Mouse (Mus musculus) liver, postnatal 0 days (tissue): ENCODE results near the gene Prkcd. TPM values are rescaled to one million over a fixed set of nuclear protein-coding genes. Genes with fewer than 3 reads are reported as not detected.

Experiments used
- ATAC-seq: fragments of 200-750 bp; cut with Nextera tagmentation; 2 replicates; pipeline ENCODE4 v1.8.0; 2017; ENCODE audit warnings: mild to moderate bottlenecking, moderate library complexity
- DNase-seq: peaks from one replicate; pipeline ENCODE4 v3.0.0-alpha.2; 2016
- H3K27ac ChIP-seq: fragments of 300-500 bp; sonication (generic); 2 replicates; pipeline ENCODE4 v1.5.1; 2014; ENCODE audit warnings: antibody characterized with exemption, moderate library complexity, mild to moderate bottlenecking, low read depth
- H3K27me3 ChIP-seq: fragments of 300-500 bp; sonication (generic); 2 replicates; pipeline ENCODE4 v1.6.1; 2014; ENCODE audit warnings: low read length, control low read depth, mixed read lengths; ENCODE audit not compliant: insufficient read depth
- H3K36me3 ChIP-seq: fragments of 300-500 bp; sonication (generic); replicated peaks from 2 replicates; pipeline ENCODE4 v1.6.1; 2014; ENCODE audit warnings: mild to moderate bottlenecking, control low read depth, low read length, moderate library complexity, mixed read lengths; ENCODE audit not compliant: insufficient read depth
- H3K4me1 ChIP-seq: fragments of 300-500 bp; sonication (generic); 2 replicates; pipeline ENCODE4 v1.6.1; 2014; ENCODE audit warnings: antibody characterized with exemption, mild to moderate bottlenecking, control low read depth; ENCODE audit not compliant: insufficient read depth
- H3K4me2 ChIP-seq: fragments of 300-500 bp; sonication (generic); 2 replicates; pipeline ENCODE4 v1.6.1; 2014; ENCODE audit warnings: low read depth, mild to moderate bottlenecking, low read length, moderate library complexity, mixed read lengths
- H3K4me3 ChIP-seq: fragments of 300-500 bp; sonication (generic); 2 replicates; pipeline ENCODE4 v1.5.1; 2014; ENCODE audit warnings: low read depth, low read length
- H3K9ac ChIP-seq: fragments of 300-500 bp; sonication (generic); replicated peaks from 2 replicates; pipeline ENCODE4 v1.6.1; 2014; ENCODE audit warnings: mild to moderate bottlenecking, moderate library complexity
- H3K9me3 ChIP-seq: fragments of 300-500 bp; sonication (generic); 2 replicates; pipeline ENCODE4 v1.6.1; 2016; ENCODE audit warnings: mild to moderate bottlenecking, control low read depth, low read length, mixed read lengths
- CTCF ChIP-seq: sonication (generic); IDR thresholded peaks from 2 replicates; pipeline ENCODE4 v1.5.1; 2016; ENCODE audit warnings: antibody characterized with exemption, low read depth
- EP300 ChIP-seq: IDR thresholded peaks from 2 replicates; pipeline ENCODE4 v1.6.1; 2016; ENCODE audit warnings: antibody characterized with exemption, low read depth, mild to moderate bottlenecking
- WGBS: fragments of 180-500 bp; shearing (Covaris S2); extraction: QIAGEN DNeasy Blood & Tissue Kit; methylation state at CpG from one replicate; pipeline ENCODE4 v1.1.7; 2014; ENCODE audit not compliant: insufficient replicate concordance; 5-methylcytosine and 5-hydroxymethylcytosine counted together
- polyA plus RNA-seq: library from polyadenylated mRNA; unstranded; fragments of >200 nt; fragmentation: Nextera tagmentation; extraction: Ambion mirVana; gene quantifications from 2 replicates; pipeline ENCODE4 v1.2.1, GENCODE M21; 2015

Prkcd gene
- polyA plus RNA-seq, 1 experiment from 2014 or later, result 17.8 TPM

DNA sequence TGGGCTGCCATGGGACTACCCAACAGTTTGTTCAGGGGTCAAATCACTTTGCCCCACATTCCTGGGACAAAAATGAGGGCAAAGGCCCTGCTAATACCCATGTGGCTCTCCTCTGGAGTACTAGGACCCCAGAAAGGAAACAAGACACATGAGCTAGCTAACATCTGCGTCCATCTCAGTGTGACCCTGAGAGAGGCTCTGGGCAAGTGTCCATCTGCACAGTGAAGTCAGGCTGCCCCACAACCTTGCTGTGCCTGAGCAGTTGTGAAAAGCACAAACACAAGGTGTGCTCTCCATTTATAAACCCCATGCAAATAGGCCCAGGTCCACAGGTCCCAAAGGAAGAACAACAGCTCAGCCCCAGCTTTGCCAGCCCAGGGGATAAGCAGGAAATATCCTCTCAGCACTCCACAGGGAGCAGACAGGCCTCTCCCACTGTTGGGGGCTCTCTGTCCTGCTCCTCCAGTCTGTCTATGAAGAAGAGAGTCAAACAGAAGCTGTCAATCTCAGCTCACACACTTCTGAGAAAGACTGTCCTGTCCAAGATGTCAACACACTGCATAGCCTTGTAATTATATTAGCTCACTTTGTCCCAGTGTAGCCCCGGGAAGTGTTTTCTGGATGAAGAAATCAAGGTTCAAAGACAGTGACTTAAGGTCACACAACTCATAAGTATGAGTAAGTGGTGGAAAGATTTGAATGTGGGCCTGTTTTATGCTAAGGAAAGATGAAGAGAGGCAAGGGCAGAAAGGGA lies 12.9 kb downstream of the Prkcd start:
- H3K4me3 ChIP-seq, result no peak overlapping the region
- no peaks in the 10 kb centered on the region for H3K9me3 ChIP-seq
- no peaks in the 10 kb centered on the region for H3K27me3 ChIP-seq
- 66% methylated on average over 2 of the region's 2 CpGs for WGBS
- ATAC-seq (no peak; the same call in 1 of the 2 replicates), DNase-seq (no peak)
- no peak overlapping the region for H3K4me2 ChIP-seq
- TF ChIP-seq EP300, result no peak
- no peak for TF ChIP-seq CTCF
- peaks cover 16% of the 10 kb centered on the region for H3K36me3 ChIP-seq
- no peak overlapping the region for H3K9ac ChIP-seq
- H3K4me1 ChIP-seq, result peaks cover 30% of the 10 kb centered on the region
- H3K27ac ChIP-seq, result 0 out of 2 replicates have a peak overlapping the region, but pooled peaks have one; percentile 12

DNA sequence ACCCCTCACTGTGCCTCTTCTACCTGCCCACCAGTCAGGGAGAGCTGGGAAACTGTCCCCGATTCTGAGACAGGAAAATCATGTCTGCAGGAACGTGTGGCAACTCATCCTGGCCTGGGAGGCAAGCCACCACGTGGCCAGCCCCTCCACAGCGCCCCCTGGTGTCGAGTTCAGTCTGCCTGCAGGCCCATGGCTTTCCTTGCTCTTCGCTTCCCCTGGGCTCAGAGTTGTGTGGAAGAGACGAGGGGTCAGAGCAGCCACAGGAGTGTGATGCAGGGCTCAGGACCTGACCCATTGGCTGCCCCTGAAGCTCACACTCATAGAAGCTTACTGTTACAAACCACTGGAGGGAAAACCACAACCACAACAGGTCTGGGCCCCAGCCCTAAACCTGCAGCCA lies 13.5 kb downstream of the Prkcd start:
- Histone ChIP-seq H3K4me3 (no peak overlapping the region), H3K27ac (no peak overlapping the region), H3K9ac (no peak overlapping the region), H3K9me3 (no peaks in the 10 kb centered on the region), H3K36me3 (peaks cover 16% of the 10 kb centered on the region), H3K27me3 (no peaks in the 10 kb centered on the region), H3K4me1 (peaks cover 24% of the 10 kb centered on the region), H3K4me2 (no peak overlapping the region)
- TF ChIP-seq CTCF (peak; percentile 97), EP300 (no peak)
- WGBS, result 16% methylated on average over 7 of the region's 7 CpGs
- DNase-seq (peak; percentile 90), ATAC-seq (peak; percentile 62)

DNA sequence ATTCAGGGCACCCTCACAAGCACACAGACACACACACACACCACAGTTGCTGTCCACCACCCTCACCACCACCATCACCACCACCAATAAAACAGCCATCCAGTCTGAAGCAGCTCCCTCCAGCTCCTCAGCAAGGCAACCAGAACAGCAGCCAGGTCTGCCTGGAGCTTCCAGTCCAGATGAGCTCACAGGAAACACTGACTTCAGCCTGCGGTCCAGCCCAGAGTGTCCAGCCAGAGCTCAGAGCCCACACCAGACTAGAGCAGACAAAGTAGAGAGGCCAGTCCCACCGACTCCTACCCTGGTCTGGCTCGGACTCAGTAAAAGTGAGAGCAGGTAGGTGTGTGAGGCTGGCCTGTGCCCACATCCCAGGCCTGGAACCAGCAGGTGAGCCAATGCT lies 15.1 kb downstream of the Prkcd start:
- TF ChIP-seq EP300, result no peak
- no peak for TF ChIP-seq CTCF
- Histone ChIP-seq H3K27ac (no peak overlapping the region), H3K27me3 (no peaks in the 10 kb centered on the region), H3K9me3 (no peaks in the 10 kb centered on the region), H3K9ac (no peak overlapping the region), H3K36me3 (peaks cover 26% of the 10 kb centered on the region), H3K4me3 (no peak overlapping the region), H3K4me1 (peaks cover 15% of the 10 kb centered on the region), H3K4me2 (no peak overlapping the region)
- 80% methylated on average over 3 of the region's 3 CpGs for WGBS
- DNase-seq, result no peak
- no peak for ATAC-seq

DNA sequence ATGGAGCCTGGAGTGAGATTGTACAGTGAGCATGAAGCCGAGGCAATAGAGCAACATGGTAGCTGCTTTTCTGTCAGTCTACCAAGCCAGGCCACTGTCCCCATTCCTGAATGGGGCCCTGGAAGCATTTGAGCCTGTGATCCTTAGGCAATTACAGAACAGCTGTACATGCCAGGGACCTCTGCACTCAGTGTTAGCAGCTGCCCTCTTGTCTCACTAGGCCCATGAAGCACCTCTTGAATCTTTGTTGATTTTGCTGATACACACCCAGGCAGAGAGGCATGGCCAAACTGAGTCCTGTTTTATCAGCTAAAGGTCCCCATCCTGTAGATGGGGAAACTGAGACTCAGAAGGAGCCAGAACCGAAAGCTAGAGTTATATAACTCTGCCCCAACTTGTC lies 15.7 kb downstream of the Prkcd start:
- Histone ChIP-seq H3K4me2 (no peak overlapping the region), H3K4me3 (no peak overlapping the region), H3K9me3 (no peaks in the 10 kb centered on the region), H3K4me1 (peaks cover 15% of the 10 kb centered on the region), H3K9ac (no peak overlapping the region), H3K27ac (no peak overlapping the region), H3K36me3 (peaks cover 28% of the 10 kb centered on the region), H3K27me3 (no peaks in the 10 kb centered on the region)
- DNase-seq, result no peak
- WGBS, result 76% methylated on average over 2 of the region's 2 CpGs
- ATAC-seq, result no peak
- TF ChIP-seq CTCF, result no peak
- TF ChIP-seq EP300, result no peak

DNA sequence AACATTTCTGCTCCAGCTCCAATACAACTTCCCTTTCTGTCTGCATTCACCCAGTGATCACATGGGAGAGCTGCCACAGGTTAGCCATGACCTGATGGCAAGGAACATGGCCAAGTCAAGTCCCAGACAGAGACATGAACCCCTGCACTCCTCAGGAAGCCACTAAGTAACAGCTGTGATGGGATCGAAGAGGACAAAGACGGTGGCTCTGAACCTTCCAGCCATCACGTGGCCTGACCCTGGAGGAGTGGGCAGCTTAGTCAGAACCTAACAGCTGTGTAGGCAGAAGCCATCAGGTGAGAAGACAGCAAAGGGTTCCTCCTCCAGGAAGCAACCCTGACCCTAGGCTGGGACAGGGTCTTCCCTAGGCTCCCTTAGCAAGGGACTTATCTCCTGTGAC lies 16.5 kb downstream of the Prkcd start:
- Histone ChIP-seq H3K27ac (no peak overlapping the region), H3K4me1 (peaks cover 15% of the 10 kb centered on the region), H3K4me3 (no peak overlapping the region), H3K4me2 (no peak overlapping the region), H3K27me3 (no peaks in the 10 kb centered on the region), H3K9ac (no peak overlapping the region), H3K36me3 (peaks cover 28% of the 10 kb centered on the region), H3K9me3 (no peaks in the 10 kb centered on the region)
- DNase-seq (no peak), ATAC-seq (no peak)
- WGBS, result 82% methylated on average over 3 of the region's 3 CpGs
- no peak for TF ChIP-seq CTCF

DNA sequence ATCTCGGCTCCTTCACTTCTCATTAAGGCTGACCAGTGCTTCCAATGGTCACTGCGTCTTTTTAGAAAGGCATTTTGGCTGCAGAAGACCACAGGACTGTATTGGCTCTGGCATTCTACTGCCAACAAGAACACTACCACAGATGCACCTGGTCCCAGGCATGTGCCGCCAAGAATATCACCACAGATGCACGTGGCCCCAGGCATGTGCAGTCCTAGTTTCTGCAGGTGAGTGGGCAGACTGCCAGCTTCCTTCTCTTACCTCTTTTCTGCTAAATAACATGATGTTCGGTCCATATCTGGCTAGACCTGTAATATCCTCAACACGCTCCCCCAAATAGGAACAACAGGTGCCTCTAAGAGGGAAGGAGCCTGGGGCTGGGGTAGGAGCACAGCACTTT lies 17.8 kb downstream of the Prkcd start:
- Histone ChIP-seq H3K36me3 (peaks cover 37% of the 10 kb centered on the region), H3K4me2 (no peak overlapping the region), H3K4me1 (peaks cover 12% of the 10 kb centered on the region), H3K27me3 (no peaks in the 10 kb centered on the region), H3K4me3 (no peak overlapping the region), H3K9ac (no peak overlapping the region), H3K9me3 (no peaks in the 10 kb centered on the region), H3K27ac (no peak overlapping the region; the same call in 1 of the 2 replicates)
- DNase-seq, result no peak
- WGBS, result 82% methylated on average over 6 of the region's 6 CpGs
- no peak for ATAC-seq
- TF ChIP-seq CTCF (no peak), EP300 (no peak)
